Mouse (Mus musculus) urinary bladder, adult 2 months (tissue): ENCODE data around the gene Agap1. TPM values are rescaled to one million over a fixed set of nuclear protein-coding genes. Genes with fewer than 3 reads are reported as not detected.

Source experiments
- DNase-seq: peaks from one replicate; pipeline ENCODE4 v3.0.0; 2022; ENCODE audit warnings: low spot score
- polyA plus RNA-seq: library from polyadenylated mRNA; depleted of rRNA; stranded (reverse); fragments of >200 nt; gene quantifications from 2 replicates; pipeline ENCODE4 v1.2.3, GENCODE M21; 2012; rRNA removed

Gene Agap1
- polyA plus RNA-seq = 11.3 and 16.6 TPM in 2 replicates

GRCm38 (mm10) chr1:89454196-89455123, at the start of gene Agap1:
Gene Agap1, plus strand, starts transcription at chr1:89454806.
- peak; percentile 93 for DNase-seq

DNA sequence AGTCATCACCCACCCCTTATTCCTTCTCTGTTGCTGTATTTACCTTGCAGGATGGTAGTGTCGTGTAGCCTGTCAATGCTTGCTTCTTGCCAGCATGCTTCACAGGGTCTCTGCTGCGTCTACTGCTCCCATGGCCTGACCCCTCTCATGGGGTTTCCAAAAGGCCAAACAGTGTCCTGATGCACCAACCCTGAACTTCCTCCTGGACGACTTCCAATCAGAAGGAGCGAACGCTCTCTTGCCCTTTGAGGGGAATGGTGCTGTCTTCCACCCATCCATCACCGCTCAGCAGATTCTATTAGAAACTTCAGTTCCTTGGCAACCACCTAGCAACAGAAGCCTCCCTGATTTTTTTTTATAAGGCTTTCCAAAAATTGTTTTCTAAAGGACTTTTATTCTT, 48.6 kb upstream of the Agap1 start:
- DNase-seq = no peak

DNA sequence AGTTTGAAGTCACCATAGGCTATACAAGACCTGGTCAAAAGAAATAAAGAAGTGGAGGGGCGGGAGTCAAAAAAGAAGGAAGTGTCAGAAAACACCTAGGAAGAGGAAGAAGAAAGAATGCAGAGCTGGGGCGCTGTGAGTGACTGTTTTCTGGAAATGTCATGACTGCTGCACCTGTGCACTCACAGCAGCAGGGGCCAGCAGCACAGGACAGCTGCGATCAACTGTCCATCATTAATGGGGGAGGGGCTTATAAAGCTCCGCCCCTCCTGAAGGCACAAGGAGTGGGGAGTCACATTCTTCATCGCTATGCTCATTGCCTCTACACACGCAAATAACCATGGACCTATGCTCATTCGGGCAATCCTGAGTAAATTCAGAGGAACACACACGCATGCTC, 46.6 kb upstream of the Agap1 start:
- DNase-seq = no peak

DNA sequence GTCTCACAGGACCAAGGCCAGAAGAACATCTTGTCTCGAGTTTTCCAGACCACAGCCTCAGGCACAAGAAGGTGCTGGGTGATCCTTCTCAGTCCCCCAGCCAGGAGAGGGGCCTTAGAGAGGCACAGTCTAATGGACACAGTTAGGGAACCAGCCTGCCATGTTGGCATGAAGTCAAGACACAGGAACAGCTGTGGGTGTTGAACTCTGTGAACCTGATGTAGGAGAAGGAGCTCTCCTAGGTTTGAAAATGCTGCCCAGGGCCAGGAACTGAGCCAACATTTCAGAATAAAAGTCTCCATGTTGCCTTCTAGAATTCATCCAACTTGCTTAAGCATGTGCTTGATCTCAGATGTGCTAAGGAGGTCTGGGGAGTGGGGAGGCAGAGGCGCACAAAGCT, 41.5 kb upstream of the Agap1 start:
- DNase-seq = no peak

DNA sequence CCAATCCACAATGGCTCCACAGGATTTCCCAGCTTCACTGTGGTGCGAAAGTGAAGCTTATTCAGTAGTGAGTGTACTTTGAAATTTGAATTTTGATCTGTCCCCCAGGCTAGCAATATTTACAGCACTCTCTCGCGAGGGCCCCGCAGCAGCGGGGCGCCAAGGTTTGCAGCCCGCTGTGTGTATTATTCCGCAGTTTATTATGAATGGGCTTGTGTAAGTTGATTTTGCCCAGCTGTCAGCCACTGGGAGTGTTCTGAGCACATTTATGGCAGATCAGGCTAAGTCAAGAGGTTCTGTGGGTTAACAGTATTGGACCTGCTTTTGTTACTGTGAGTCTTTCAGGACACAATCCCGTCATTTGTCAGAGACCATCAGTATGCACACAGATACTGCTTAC, 40.0 kb upstream of the Agap1 start:
- no peak for DNase-seq

DNA sequence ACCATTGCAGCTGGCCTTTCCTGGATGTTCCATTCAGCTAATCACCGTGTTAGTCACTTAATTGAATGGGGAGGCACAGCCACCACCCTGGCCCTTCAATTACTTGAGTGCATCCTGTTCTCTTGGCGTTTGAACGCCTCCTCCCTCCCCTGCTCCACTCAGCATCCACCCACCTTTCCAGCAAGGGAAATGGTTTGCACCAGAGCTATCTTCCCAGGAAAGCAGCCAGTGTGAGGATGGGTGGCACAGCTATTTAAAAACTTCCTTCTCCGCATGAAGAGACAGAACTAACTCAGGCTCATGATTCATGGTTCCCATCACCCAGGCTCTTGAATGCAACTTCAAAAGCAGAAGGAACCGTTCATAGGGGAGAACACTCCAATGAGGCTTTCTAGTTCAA, 37.7 kb upstream of the Agap1 start:
- DNase-seq = no peak

- no peak for DNase-seq
Observed at GRCm38 (mm10) chr1:89420642-89421041, 34.0 kb upstream of the Agap1 start.

DNA sequence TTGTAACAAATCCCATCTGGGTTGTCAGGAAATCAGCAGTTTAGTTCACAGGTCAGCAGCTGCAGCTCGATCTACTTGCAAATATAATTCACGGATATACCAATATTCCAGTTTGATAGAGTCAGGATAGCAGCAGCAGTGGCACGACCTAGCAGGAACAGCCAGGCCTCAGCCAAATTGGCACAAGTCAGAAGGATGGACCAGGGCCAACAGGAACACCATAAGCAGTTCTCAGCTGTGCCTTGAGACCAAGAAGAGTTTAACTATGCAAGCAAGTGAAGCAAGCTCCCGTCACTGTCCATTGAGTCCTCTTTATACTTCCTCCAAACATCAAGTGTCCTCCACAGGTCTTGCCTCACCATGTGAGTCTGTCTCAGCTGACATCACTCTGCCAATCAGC, 33.2 kb upstream of the Agap1 start:
- no peak for DNase-seq

- no peak for DNase-seq
Observed at GRCm38 (mm10) chr1:89424563-89424962, 30.0 kb upstream of the Agap1 start.

- DNase-seq = no peak
Observed at GRCm38 (mm10) chr1:89426137-89426536, 28.5 kb upstream of the Agap1 start.

- no peak for DNase-seq
Observed at GRCm38 (mm10) chr1:89428671-89429070, 25.9 kb upstream of the Agap1 start.

- no peak for DNase-seq
Observed at GRCm38 (mm10) chr1:89429946-89430640, 24.5 kb upstream of the Agap1 start.

- DNase-seq = no peak
Observed at GRCm38 (mm10) chr1:89439351-89439750, 15.3 kb upstream of the Agap1 start.

- DNase-seq = no peak
Observed at GRCm38 (mm10) chr1:89441236-89441897, 13.2 kb upstream of the Agap1 start.

DNA sequence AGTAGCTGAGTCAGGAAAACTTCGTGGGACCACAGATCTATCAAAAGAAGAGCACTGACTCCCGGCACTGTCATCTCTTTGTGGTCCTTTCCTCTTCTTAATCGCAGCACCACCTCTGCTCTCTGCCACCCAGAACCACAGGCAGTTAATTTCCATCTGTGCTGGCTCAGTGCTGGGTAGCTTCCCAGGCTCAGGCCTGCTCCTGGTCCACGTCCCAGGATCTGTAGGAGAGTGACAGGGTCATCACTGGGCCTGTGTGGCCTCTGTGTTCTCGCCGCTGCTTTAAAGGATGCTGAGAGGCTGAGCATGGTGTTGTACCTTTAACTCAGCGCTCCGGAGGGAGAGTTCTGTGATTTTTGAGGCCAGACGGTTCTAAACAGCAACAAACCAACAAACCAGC, 11.1 kb upstream of the Agap1 start:
- no peak for DNase-seq

DNA sequence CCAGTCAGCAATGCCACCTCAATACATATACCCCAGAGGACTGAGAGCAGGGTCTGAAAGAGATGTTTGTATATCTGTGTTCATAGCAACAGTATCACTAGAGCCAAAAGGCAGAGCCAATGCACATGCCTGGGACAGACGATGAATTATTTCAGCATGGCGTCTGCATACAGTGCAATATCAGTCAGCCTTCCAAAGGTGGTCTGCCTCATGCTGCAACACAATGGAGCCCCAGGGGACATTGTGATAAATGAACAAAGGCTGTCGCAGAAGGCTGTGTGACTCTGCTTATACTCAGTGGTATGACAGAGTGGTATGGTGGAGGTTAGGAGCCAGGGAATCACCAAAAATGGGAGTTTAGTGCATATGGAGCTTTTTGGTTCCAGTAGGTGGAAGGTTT, 10.6 kb upstream of the Agap1 start:
- DNase-seq = no peak

- no peak for DNase-seq
Observed at GRCm38 (mm10) chr1:89450139-89450538, 4.5 kb upstream of the Agap1 start.

- no peak for DNase-seq
Observed at GRCm38 (mm10) chr1:89452138-89452537, 2.5 kb upstream of the Agap1 start.

DNA sequence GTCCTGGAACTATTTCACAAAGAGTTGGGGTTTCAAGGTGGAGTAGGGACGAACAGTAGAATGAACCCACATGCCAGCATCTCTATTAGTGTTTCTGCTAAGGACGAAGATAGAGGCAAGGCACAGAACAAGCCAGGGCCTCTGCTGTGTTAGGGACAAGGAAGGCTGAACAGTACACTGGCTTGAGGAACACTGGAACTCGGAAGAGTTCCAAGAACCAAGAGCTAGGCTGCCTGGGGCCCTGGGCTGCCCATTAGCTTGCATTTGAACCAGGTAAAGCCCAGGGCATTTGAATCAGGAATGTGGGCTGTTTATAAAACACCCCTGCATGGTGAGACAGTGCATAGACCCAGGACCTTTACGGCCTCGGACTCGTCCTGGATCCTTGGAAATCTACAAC, 940 bp upstream of the Agap1 start:
- DNase-seq = no peak

DNA sequence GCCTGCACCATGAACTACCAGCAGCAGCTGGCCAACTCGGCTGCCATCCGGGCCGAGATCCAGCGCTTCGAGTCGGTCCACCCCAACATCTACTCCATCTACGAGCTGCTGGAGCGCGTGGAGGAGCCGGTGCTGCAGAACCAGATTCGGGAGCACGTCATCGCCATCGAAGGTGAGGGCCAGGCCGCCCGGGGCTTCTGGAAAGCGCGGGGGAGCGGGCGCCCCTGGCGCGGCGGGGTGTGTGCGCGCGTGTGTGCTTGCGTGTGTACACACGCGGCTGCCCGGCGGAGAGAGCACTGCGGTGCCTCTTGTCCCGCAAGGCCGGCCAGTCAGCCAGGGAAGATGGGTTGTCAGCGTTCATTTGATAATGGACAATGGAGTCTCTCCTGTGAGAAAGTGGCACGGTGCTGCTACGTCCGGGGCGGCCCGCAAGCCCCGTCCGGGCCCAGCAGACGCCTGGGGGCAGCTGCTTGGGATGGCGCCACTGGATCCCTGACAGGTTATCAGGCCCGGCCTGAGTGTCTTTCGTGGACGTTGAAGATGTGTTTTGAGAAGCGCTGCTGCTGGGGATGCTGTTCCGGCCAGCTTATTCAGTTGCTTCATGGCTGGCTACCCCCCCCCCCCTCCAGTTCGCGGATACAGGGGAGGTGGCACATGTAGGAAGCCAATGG, 950 bp downstream of the Agap1 start:
- DNase-seq = peak; percentile 47

- DNase-seq = no peak
Observed at GRCm38 (mm10) chr1:89456456-89456855, 1.9 kb downstream of the Agap1 start.
